Mouse (Mus musculus) heart, embryonic 15.5 days (tissue): ENCODE measurements around the gene Gper1. TPM values are rescaled to one million over a fixed set of nuclear protein-coding genes. Genes with fewer than 3 reads are reported as not detected.

ENCODE experiments used
- ATAC-seq: fragments of 200-750 bp; cut with Nextera tagmentation; replicated peaks from 2 replicates; pipeline ENCODE4 v1.8.0; 2017; ENCODE audit warnings: low read depth, moderate TSS enrichment; ENCODE audit not compliant: insufficient number of reproducible peaks, insufficient read depth, low FRiP score
- H3K27ac ChIP-seq: fragments of 300-500 bp; sonication (generic); 2 replicates; pipeline ENCODE4 v1.5.1; 2015; ENCODE audit warnings: mild to moderate bottlenecking, inconsistent platforms
- H3K27me3 ChIP-seq: fragments of 300-500 bp; sonication (generic); 2 replicates; pipeline ENCODE4 v1.6.1; 2015; ENCODE audit warnings: inconsistent platforms
- H3K36me3 ChIP-seq: fragments of 300-500 bp; sonication (generic); 2 replicates; pipeline ENCODE4 v1.6.1; 2015; ENCODE audit warnings: mild to moderate bottlenecking, inconsistent platforms
- H3K4me1 ChIP-seq: fragments of 300-500 bp; sonication (generic); replicated peaks from 2 replicates; pipeline ENCODE4 v1.6.1; 2015; ENCODE audit warnings: inconsistent platforms
- H3K4me2 ChIP-seq: fragments of 300-500 bp; sonication (generic); 2 replicates; pipeline ENCODE4 v1.6.1; 2015; ENCODE audit warnings: inconsistent platforms, mild to moderate bottlenecking, moderate library complexity
- H3K4me3 ChIP-seq: fragments of 300-500 bp; sonication (generic); 2 replicates; pipeline ENCODE4 v1.5.1; 2015; ENCODE audit warnings: mild to moderate bottlenecking, inconsistent platforms
- H3K9ac ChIP-seq: fragments of 300-500 bp; sonication (generic); 2 replicates; pipeline ENCODE4 v1.6.1; 2015; ENCODE audit warnings: mild to moderate bottlenecking, inconsistent platforms
- H3K9me3 ChIP-seq: fragments of 300-500 bp; sonication (generic); replicated peaks from 2 replicates; pipeline ENCODE4 v1.6.1; 2016; ENCODE audit warnings: inconsistent platforms
- WGBS: fragments of 180-500 bp; shearing (Covaris S2); methylation state at CpG from one replicate; pipeline ENCODE4 v1.1.7; 2015; ENCODE audit warnings: mixed read lengths; 5-methylcytosine and 5-hydroxymethylcytosine counted together
- polyA plus RNA-seq: library from polyadenylated mRNA; unstranded; fragments of >200 nt; fragmentation: Nextera tagmentation; extraction: Ambion mirVana; gene quantifications from 2 replicates; pipeline ENCODE4 v1.2.1, GENCODE M21; 2015

Gper1 gene
- polyA plus RNA-seq, 1 experiment from 2014 or later = 1.5 TPM

- H3K9me3 ChIP-seq = no peaks in the 10 kb centered on the region; the same call in 1 of the 2 replicates
- no peak for ATAC-seq
- no peaks in the 10 kb centered on the region for H3K36me3 ChIP-seq
- 93% methylated on average over 4 of the region's 4 CpGs for WGBS
- H3K4me3 ChIP-seq = no peak overlapping the region
- H3K27ac ChIP-seq = no peak overlapping the region
- H3K4me1 ChIP-seq = peaks cover 20% of the 10 kb centered on the region
- H3K27me3 ChIP-seq = peaks cover 32% of the 10 kb centered on the region
- H3K4me2 ChIP-seq = no peak overlapping the region
- H3K9ac ChIP-seq = no peak overlapping the region
Observed at GRCm38 (mm10) chr5:139416942-139417341, 6.0 kb upstream of the Gper1 start.

- Histone ChIP-seq H3K9ac (no peak overlapping the region), H3K4me1 (peaks cover 20% of the 10 kb centered on the region), H3K4me2 (no peak overlapping the region), H3K9me3 (no peaks in the 10 kb centered on the region; the same call in 1 of the 2 replicates), H3K27me3 (peaks cover 33% of the 10 kb centered on the region), H3K4me3 (no peak overlapping the region), H3K27ac (no peak overlapping the region), H3K36me3 (no peaks in the 10 kb centered on the region)
- WGBS = 87% methylated on average over 3 of the region's 3 CpGs
- ATAC-seq = no peak
Observed at GRCm38 (mm10) chr5:139417480-139417879, 5.5 kb upstream of the Gper1 start.

DNA sequence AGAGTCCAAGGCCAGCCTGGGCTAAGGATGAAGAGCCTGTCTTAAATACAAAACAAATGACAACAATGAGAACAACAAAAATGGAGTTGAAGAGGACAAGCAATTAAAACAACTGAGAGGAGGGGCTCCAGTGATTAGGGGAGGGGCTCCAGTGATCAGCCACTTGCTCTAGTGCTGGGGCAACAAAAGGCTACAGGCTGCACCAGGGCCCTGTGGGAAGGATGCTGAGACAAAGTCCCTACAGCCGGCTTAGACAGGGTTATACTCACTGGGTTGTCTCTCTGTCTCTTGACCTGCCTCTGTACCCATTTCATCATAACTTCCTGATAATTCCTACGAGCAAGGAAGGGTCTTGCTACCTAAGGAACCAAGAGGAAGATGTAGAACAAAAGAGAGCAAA, 4.8 kb upstream of the Gper1 start:
- H3K27ac ChIP-seq = peak overlapping the region; percentile 25; the same call in 1 of the 2 replicates

GRCm38 (mm10) chr5:139418633-139419032, 4.3 kb upstream of the Gper1 start:
- no peak overlapping the region; the same call in 1 of the 2 replicates for H3K4me2 ChIP-seq
- H3K27ac ChIP-seq = peak overlapping the region; percentile 25; the same call in 1 of the 2 replicates
- WGBS = 8% methylated on average over 3 of the region's 3 CpGs
- ATAC-seq = peak; percentile 63
- peaks cover 32% of the 10 kb centered on the region for H3K27me3 ChIP-seq
- no peaks in the 10 kb centered on the region; the same call in 1 of the 2 replicates for H3K9me3 ChIP-seq
- no peak overlapping the region for H3K4me3 ChIP-seq
- no peak overlapping the region for H3K9ac ChIP-seq
- H3K4me1 ChIP-seq = peaks cover 32% of the 10 kb centered on the region
- H3K36me3 ChIP-seq = no peaks in the 10 kb centered on the region

More for the DNA sequence above, 4.8 kb upstream of the Gper1 start:
- Histone ChIP-seq H3K4me3 (no peak overlapping the region), H3K4me2 (no peak overlapping the region), H3K36me3 (no peaks in the 10 kb centered on the region), H3K9me3 (no peaks in the 10 kb centered on the region; the same call in 1 of the 2 replicates), H3K9ac (no peak overlapping the region), H3K4me1 (peaks cover 26% of the 10 kb centered on the region), H3K27me3 (peaks cover 33% of the 10 kb centered on the region)
- 35% methylated on average over 2 of the region's 2 CpGs for WGBS
- ATAC-seq = no peak

- H3K36me3 ChIP-seq = no peaks in the 10 kb centered on the region
- peaks cover 37% of the 10 kb centered on the region for H3K4me1 ChIP-seq
- H3K9me3 ChIP-seq = no peaks in the 10 kb centered on the region
- H3K9ac ChIP-seq = no peak overlapping the region
- H3K27me3 ChIP-seq = peaks cover 33% of the 10 kb centered on the region
- no peak for ATAC-seq
- H3K4me3 ChIP-seq = no peak overlapping the region
- H3K27ac ChIP-seq = no peak overlapping the region
- WGBS = 66% methylated on average over 9 of the region's 9 CpGs
- no peak overlapping the region for H3K4me2 ChIP-seq
Observed at GRCm38 (mm10) chr5:139425198-139425597, 2.2 kb downstream of the Gper1 start.

DNA sequence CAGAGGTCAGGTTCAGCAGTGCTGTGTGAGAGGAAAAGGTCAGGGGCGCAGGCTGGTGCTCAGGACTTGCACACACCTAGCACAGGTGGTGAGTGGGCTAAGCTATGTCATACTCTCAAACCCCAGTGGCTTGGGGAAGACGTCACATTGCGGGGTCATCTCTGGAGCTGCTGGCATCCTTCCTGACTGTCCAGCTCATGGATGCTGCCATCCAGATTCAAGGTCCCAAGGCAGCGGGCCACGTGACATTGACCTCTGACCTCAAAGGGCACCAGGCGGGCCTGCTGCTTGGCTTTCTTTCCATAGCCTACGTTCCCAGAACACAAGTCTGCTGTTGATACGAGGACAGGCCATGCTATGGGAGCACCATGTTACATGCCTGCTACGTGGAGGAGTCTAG, 4.0 kb downstream of the Gper1 start:
- WGBS = 85% methylated on average over 9 of the region's 9 CpGs
- ATAC-seq = no peak
- H3K4me2 ChIP-seq = no peak overlapping the region
- no peak overlapping the region for H3K27ac ChIP-seq
- no peaks in the 10 kb centered on the region for H3K9me3 ChIP-seq
- no peaks in the 10 kb centered on the region for H3K36me3 ChIP-seq
- peaks cover 36% of the 10 kb centered on the region for H3K4me1 ChIP-seq
- H3K4me3 ChIP-seq = no peak overlapping the region
- peaks cover 24% of the 10 kb centered on the region for H3K27me3 ChIP-seq
- H3K9ac ChIP-seq = no peak overlapping the region

DNA sequence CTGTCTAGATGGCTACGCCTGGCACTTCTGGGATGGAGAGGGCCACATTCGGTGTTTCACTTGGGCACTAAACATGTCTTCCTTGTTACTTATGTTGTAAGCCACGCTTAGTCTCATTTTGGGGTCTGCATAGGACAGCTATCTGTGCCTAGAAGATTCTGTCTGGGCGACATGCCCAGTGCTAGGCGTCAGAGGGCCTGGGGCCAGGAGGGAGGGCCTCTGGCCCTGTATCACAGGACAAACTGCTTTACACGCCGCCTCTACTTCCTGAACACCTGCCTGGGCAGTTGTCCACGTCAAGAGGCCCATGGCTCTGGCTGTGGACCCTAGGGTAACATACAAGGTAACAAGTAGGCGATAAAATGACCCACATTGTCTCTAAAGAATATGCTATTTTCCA, 5.0 kb downstream of the Gper1 start:
- Histone ChIP-seq H3K4me3 (no peak overlapping the region), H3K27me3 (peaks cover 24% of the 10 kb centered on the region; the same call in 1 of the 2 replicates), H3K9me3 (no peaks in the 10 kb centered on the region), H3K4me2 (no peak overlapping the region), H3K36me3 (no peaks in the 10 kb centered on the region), H3K9ac (no peak overlapping the region), H3K27ac (no peak overlapping the region), H3K4me1 (peaks cover 32% of the 10 kb centered on the region)
- WGBS = 49% methylated on average over 9 of the region's 9 CpGs
- peak; percentile 66; the same call in 1 of the 2 replicates for ATAC-seq

GRCm38 (mm10) chr5:139429818-139430341, 6.9 kb downstream of the Gper1 start:
- no peak for ATAC-seq
- Histone ChIP-seq H3K4me1 (peaks cover 25% of the 10 kb centered on the region), H3K27ac (no peak overlapping the region), H3K36me3 (no peaks in the 10 kb centered on the region), H3K4me2 (no peak overlapping the region), H3K4me3 (no peak overlapping the region), H3K9me3 (no peaks in the 10 kb centered on the region), H3K9ac (no peak overlapping the region), H3K27me3 (peaks cover 19% of the 10 kb centered on the region; the same call in 1 of the 2 replicates)
- 36% methylated on average over 12 of the region's 12 CpGs for WGBS

DNA sequence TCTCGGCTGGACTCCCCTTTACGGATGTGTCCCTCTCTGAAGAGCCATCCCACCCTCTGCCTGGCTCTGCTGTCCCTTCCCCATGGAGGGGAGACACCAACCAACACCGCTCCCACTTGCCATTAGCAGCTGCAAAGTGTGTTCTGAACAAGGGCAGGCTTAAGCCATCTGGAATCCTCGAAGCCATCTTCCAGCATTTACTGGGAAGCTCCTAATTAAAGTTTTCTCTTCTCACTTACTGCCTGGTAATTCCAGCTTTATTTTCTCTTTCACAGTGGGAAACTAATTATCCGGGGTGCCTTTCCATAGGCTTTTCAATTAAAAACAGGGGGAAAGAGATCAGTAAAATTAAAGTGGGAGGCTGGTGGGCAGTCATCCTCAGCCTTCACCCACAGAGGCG, 9.4 kb downstream of the Gper1 start:
- H3K4me1 ChIP-seq = peaks cover 25% of the 10 kb centered on the region
- no peak overlapping the region for H3K4me3 ChIP-seq
- no peak overlapping the region for H3K4me2 ChIP-seq
- no peak for ATAC-seq
- H3K36me3 ChIP-seq = no peaks in the 10 kb centered on the region
- no peak overlapping the region for H3K9ac ChIP-seq
- peaks cover 7% of the 10 kb centered on the region; the same call in 1 of the 2 replicates for H3K27me3 ChIP-seq
- 83% methylated on average over 6 of the region's 6 CpGs for WGBS
- no peak overlapping the region for H3K27ac ChIP-seq
- no peaks in the 10 kb centered on the region for H3K9me3 ChIP-seq

DNA sequence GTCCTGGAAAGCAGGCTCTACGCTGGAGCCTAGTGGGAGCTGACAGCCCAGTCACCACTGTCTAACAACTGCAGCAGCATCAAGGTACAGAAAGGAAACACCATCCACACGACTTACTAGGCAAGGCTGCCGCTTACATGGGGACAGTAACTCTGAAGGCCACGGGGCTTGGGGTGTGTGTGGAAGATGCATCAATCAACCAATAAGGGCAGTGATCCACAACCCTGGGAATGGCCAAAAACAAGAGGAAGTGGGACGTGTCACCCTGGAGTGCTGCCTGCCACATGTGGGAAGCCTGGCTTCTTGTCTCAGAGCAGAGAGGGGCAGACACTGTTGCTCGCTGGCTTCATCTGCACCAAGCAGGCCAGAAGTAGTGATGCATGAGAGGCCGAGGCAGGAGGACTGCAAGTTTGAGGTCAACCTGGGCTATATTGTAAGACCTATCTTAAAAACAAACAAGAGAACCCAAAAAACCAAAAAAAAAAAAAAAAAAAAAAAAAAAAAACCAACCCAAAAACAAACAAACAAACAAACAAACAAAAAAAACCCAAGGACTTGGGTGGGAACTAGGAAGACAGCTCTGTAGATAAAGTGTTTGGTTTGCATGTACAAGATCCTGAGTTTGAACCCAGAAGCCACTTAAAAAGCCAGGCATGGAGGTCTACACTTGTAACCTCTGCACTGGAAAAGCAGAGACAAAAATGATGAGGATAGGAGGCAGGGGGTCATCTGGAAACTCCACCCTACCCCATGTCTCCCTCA, 10.0 kb downstream of the Gper1 start:
- Histone ChIP-seq H3K4me3 (no peak overlapping the region), H3K4me1 (peaks cover 23% of the 10 kb centered on the region), H3K4me2 (no peak overlapping the region), H3K27me3 (peaks cover 7% of the 10 kb centered on the region; the same call in 1 of the 2 replicates), H3K9me3 (no peaks in the 10 kb centered on the region), H3K36me3 (no peaks in the 10 kb centered on the region), H3K9ac (no peak overlapping the region), H3K27ac (no peak overlapping the region)
- 72% methylated on average over 7 of the region's 7 CpGs for WGBS
- ATAC-seq = no peak

- no peak for ATAC-seq
- Histone ChIP-seq H3K36me3 (no peaks in the 10 kb centered on the region), H3K9me3 (no peaks in the 10 kb centered on the region), H3K27ac (no peak overlapping the region), H3K27me3 (0 out of 2 replicates have a peak, but pooled peaks cover 7% of the 10 kb centered on the region), H3K4me3 (no peak overlapping the region), H3K4me1 (peaks cover 14% of the 10 kb centered on the region), H3K4me2 (no peak overlapping the region), H3K9ac (no peak overlapping the region)
- WGBS = 67% methylated on average over 9 of the region's 9 CpGs
Observed at GRCm38 (mm10) chr5:139433842-139434568, 11.1 kb downstream of the Gper1 start.
